Mouse (Mus musculus) 3134 (cell line): ENCODE measurements at regions not wholly inside any gene's neighbourhood (a gene's known extent, or its start where the extent isn't known, plus 50 kb on each side); places are given as distances from the start of the nearest gene placed in this dataset.

ENCODE experiments used
- DNase-seq: peaks from one replicate; pipeline ENCODE4 v3.0.0-alpha.2; 2011; ENCODE audit warnings: low spot score; ENCODE audit not compliant: insufficient read length; ENCODE audit errors: extremely low read depth

GRCm38 (mm10) chr7:61411701-61412100 lies 934.7 kb upstream of the Ndn start:
- DNase-seq, result no peak

DNA sequence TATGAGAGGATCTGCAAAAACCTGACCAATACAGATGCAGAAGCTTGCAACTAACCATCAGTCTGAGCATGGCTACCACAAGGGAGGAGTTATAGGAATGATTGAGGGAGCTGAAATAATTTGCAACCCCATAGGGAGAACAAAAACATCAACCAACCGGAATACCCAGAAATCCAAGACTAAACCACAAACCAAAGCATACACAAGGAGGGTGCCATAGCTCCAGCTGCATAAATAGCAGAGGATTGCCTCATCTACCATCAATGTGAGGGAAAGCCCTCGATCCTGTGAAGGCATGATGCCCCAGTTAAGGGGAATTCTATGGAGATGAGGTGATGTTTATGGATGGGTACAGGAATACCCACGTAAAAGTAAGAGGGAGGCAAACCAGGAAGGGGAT lies 929.8 kb upstream of the Ndn start:
- DNase-seq, result no peak

DNA sequence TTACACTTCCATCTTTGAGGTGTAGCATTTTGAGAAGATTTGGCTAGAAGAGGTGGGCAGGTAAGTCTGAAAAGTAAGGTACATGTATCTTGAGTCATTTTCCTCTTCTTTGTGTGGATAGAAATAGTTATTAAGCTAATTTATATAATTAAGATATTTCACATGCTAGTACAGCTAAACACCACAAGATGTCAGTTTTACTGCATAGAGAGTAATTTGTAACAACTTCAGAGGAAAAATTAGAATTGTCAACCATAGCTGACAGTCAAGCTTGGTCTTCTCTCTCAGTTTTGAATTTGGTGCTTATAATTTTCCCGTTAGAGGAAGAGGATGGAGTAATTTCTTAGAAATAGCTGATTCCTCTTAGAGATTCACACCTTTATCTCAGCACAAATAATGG lies 890.6 kb upstream of the Ndn start:
- DNase-seq, result no peak

GRCm38 (mm10) chr7:61481074-61481473 lies 865.3 kb upstream of the Ndn start:
- DNase-seq, result no peak

GRCm38 (mm10) chr7:61514764-61515163 lies 831.6 kb upstream of the Ndn start:
- no peak for DNase-seq

DNA sequence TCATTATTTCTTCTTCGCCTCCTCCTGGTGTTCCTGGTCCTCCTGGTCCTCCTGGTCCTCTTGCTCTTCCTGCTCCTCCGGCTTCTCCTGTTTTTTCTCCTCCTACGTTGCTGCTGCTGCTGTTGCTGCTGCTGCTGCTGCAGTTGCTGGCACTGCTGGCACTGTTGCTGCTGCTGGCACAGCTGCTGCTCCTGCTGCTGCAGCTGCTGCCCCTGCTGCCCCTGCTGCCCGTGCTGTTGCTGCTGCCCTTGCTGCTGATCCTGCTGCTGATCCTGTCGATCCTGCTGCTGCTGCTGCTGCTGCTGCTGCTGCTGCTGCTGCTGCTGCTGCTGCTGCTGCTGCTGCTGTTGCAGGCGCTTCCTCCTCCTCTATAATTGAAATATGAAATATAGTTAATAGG lies 811.2 kb upstream of the Ndn start:
- peak; percentile 28 for DNase-seq
